Mouse (Mus musculus): ENCODE results near the gene Ulk4. TPM values are rescaled to one million over a fixed set of nuclear protein-coding genes. Genes with fewer than 3 reads are reported as not detected.

Ulk4 gene
- polyA plus RNA-seq, 1 experiment from 2014 or later, result 177 TPM

GRCm38 (mm10) chr9:121117936-121118335 lies 159.1 kb downstream of the Ulk4 start:
- 82% methylated on average over 4 of the region's 4 CpGs for WGBS
- no peak for ATAC-seq
- no peaks in the 10 kb centered on the region for H3K36me3 ChIP-seq (ENCODE audit: poor library complexity, severe bottlenecking)
- H3K9me3 ChIP-seq (replicated peaks), result no peaks in the 10 kb centered on the region
- no peak overlapping the region for H3K9ac ChIP-seq
- no peaks in the 10 kb centered on the region for H3K27me3 ChIP-seq
- H3K4me2 ChIP-seq, result no peak overlapping the region
- H3K4me3 ChIP-seq, result no peak overlapping the region
- H3K4me1 ChIP-seq, result no peaks in the 10 kb centered on the region
- no peak overlapping the region for H3K27ac ChIP-seq

- no peak overlapping the region for H3K27ac ChIP-seq
- 42% methylated on average over 1 of the region's 1 CpGs for WGBS
- H3K4me1 ChIP-seq, result peaks cover 18% of the 10 kb centered on the region
- ATAC-seq, result no peak
- H3K4me2 ChIP-seq, result no peak overlapping the region
- H3K36me3 ChIP-seq (ENCODE audit: poor library complexity, severe bottlenecking), result no peaks in the 10 kb centered on the region
- no peaks in the 10 kb centered on the region for H3K9me3 ChIP-seq (replicated peaks)
- no peaks in the 10 kb centered on the region for H3K27me3 ChIP-seq
- no peak overlapping the region for H3K9ac ChIP-seq
- no peak overlapping the region for H3K4me3 ChIP-seq
Observed at GRCm38 (mm10) chr9:121112131-121112530, 164.9 kb downstream of the Ulk4 start.

GRCm38 (mm10) chr9:121108110-121108509 lies 168.9 kb downstream of the Ulk4 start:
- Histone ChIP-seq H3K4me1 (peaks cover 22% of the 10 kb centered on the region), H3K27me3 (no peaks in the 10 kb centered on the region), H3K9ac (no peak overlapping the region), H3K4me3 (no peak overlapping the region), H3K9me3 (replicated peaks) (no peaks in the 10 kb centered on the region), H3K4me2 (no peak overlapping the region), H3K27ac (peak overlapping the region; percentile 44; the same call in 1 of the 2 replicates), H3K36me3 (ENCODE audit: poor library complexity, severe bottlenecking) (no peaks in the 10 kb centered on the region)
- peak; percentile 87 for ATAC-seq
- 14% methylated on average over 10 of the region's 10 CpGs for WGBS

- no peak overlapping the region for H3K4me3 ChIP-seq
- no peaks in the 10 kb centered on the region for H3K36me3 ChIP-seq (ENCODE audit: poor library complexity, severe bottlenecking)
- peak; percentile 87 for ATAC-seq
- H3K9ac ChIP-seq, result no peak overlapping the region
- 52% methylated on average over 5 of the region's 5 CpGs for WGBS
- H3K4me2 ChIP-seq, result no peak overlapping the region
- H3K4me1 ChIP-seq, result peaks cover 22% of the 10 kb centered on the region
- H3K27ac ChIP-seq, result peak overlapping the region; percentile 44
- H3K27me3 ChIP-seq, result no peaks in the 10 kb centered on the region
- H3K9me3 ChIP-seq (replicated peaks), result no peaks in the 10 kb centered on the region
Observed at GRCm38 (mm10) chr9:121107643-121108042, 169.4 kb downstream of the Ulk4 start.

DNA sequence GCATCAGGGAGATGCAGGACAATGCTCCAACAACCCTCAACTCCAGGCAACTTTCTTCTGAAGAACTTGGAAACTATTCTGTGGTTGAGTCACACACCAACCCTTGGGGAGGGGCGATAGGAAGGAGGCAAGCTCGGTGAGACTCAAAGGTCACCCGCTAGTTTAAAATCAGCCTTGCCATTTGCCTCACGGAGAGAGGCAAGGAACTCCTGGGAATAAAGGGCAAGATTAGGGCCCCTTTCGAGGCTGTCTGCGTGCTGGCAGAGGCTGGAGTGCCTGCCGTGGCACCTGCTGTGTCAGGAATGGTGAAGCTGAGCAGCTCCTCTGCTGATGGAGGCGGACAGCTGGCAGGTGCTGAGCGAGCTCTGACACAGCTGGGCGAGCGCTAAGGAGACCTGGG lies 169.9 kb downstream of the Ulk4 start:
- Histone ChIP-seq H3K27ac (peak overlapping the region; percentile 44; the same call in 1 of the 2 replicates), H3K4me3 (no peak overlapping the region), H3K4me2 (no peak overlapping the region), H3K4me1 (peaks cover 22% of the 10 kb centered on the region), H3K36me3 (ENCODE audit: poor library complexity, severe bottlenecking) (no peaks in the 10 kb centered on the region), H3K27me3 (no peaks in the 10 kb centered on the region), H3K9ac (no peak overlapping the region), H3K9me3 (replicated peaks) (no peaks in the 10 kb centered on the region)
- WGBS, result 24% methylated on average over 11 of the region's 11 CpGs
- peak; percentile 26 for ATAC-seq

DNA sequence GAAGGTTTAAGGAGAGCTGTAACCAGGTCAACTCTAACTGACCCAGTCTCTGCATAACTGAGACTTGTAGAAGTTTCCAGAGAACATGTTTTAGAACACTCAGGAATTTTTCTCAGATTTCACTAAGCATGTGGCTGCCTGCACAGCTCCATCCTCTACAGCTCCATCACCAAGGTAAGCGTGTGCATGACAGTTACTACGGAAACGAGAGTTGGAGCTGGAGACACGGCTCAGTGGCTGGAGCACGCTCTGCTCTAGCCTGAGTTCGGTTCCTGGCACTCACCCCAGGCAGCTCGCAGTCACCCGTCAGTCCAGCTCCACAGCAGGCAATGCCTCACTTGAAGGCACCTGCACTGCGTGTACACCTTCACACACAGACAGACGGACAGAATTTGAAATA lies 175.5 kb downstream of the Ulk4 start:
- Histone ChIP-seq H3K4me2 (no peak overlapping the region), H3K27me3 (no peaks in the 10 kb centered on the region), H3K36me3 (ENCODE audit: poor library complexity, severe bottlenecking) (no peaks in the 10 kb centered on the region), H3K4me1 (peaks cover 15% of the 10 kb centered on the region), H3K27ac (no peak overlapping the region), H3K9ac (no peak overlapping the region), H3K4me3 (no peak overlapping the region), H3K9me3 (replicated peaks) (no peaks in the 10 kb centered on the region)
- no peak for ATAC-seq
- 84% methylated on average over 10 of the region's 10 CpGs for WGBS

DNA sequence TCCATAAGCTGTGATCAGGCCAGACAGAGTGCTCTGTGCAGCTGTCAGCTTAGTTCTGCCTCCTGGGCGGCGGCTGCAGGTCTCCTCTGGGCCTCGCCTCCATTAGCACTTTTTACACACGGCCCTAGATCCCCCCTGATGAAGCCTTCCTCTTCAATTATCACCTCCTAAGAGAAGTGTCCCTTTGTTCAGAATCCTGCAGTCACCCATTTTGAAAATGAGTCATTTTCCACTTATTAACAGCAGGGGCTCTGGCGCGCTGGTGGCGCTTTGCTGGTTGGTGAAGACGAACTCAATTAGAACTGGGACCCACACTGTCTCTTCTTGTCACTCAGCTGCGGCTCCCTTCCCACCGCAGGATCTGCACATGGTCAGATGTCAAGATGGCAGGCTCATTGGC lies 177.5 kb downstream of the Ulk4 start:
- Histone ChIP-seq H3K4me1 (peaks cover 15% of the 10 kb centered on the region), H3K4me2 (no peak overlapping the region), H3K9me3 (replicated peaks) (peaks cover 5% of the 10 kb centered on the region; the same call in 1 of the 2 replicates), H3K9ac (no peak overlapping the region), H3K27ac (peak overlapping the region; percentile 57), H3K27me3 (no peaks in the 10 kb centered on the region), H3K4me3 (no peak overlapping the region), H3K36me3 (ENCODE audit: poor library complexity, severe bottlenecking) (no peaks in the 10 kb centered on the region)
- peak; percentile 65; the same call in 1 of the 2 replicates for ATAC-seq
- 61% methylated on average over 10 of the region's 10 CpGs for WGBS

GRCm38 (mm10) chr9:121093760-121094159 lies 183.2 kb downstream of the Ulk4 start:
- 92% methylated on average over 7 of the region's 7 CpGs for WGBS
- Histone ChIP-seq H3K27ac (no peak overlapping the region), H3K4me3 (no peak overlapping the region), H3K27me3 (no peaks in the 10 kb centered on the region), H3K4me1 (peaks cover 14% of the 10 kb centered on the region), H3K9me3 (replicated peaks) (peaks cover 5% of the 10 kb centered on the region; the same call in 1 of the 2 replicates), H3K4me2 (no peak overlapping the region), H3K9ac (no peak overlapping the region), H3K36me3 (ENCODE audit: poor library complexity, severe bottlenecking) (no peaks in the 10 kb centered on the region)
- ATAC-seq, result no peak

- Histone ChIP-seq H3K9ac (no peak overlapping the region), H3K4me2 (no peak overlapping the region), H3K27me3 (no peaks in the 10 kb centered on the region), H3K9me3 (replicated peaks) (peaks cover 5% of the 10 kb centered on the region; the same call in 1 of the 2 replicates), H3K4me1 (peaks cover 3% of the 10 kb centered on the region; the same call in 1 of the 2 replicates), H3K4me3 (no peak overlapping the region), H3K27ac (no peak overlapping the region), H3K36me3 (ENCODE audit: poor library complexity, severe bottlenecking) (no peaks in the 10 kb centered on the region)
- no peak for ATAC-seq
- WGBS, result 82% methylated on average over 5 of the region's 5 CpGs
Observed at GRCm38 (mm10) chr9:121092568-121092967, 184.4 kb downstream of the Ulk4 start.

DNA sequence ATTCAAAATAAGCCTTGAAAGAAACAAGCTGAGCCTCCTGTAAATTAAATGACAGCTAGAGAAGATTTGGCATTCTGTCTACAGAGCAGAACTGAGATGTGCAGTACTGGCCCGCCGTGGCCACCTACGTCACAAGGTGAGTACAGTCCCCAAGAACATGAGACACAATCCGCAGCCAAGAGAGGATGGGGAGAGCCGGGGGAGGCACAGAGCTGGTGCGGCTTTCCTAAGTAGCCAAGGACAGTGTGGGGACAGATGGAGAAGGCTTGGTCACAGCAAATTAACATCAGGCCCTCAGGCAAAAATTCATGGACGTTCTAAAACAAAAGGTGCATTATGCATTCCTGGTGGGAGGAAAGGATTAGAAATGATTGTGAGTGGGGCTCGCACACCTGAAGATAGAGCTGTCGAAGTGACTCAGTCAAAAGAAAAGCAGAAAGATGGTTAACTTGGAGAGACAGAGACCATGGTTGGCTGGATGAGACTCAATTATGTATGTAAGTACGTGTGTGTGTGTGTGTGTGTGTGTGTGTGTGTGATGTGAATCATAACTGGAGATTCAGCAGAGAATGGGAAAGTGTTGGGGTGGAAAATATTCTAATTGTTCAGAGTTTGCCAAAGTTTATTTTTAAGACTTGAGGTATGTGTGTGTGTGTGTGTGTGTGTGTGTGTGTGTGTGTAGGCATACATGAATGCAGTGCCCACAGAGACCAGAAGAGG lies 185.8 kb downstream of the Ulk4 start:
- WGBS, result 81% methylated on average over 10 of the region's 10 CpGs
- Histone ChIP-seq H3K4me2 (no peak overlapping the region), H3K9ac (no peak overlapping the region), H3K27ac (no peak overlapping the region), H3K27me3 (no peaks in the 10 kb centered on the region), H3K4me3 (no peak overlapping the region), H3K4me1 (0 out of 2 replicates have a peak, but pooled peaks cover 3% of the 10 kb centered on the region), H3K9me3 (replicated peaks) (peaks cover 4% of the 10 kb centered on the region; the same call in 1 of the 2 replicates), H3K36me3 (ENCODE audit: poor library complexity, severe bottlenecking) (no peaks in the 10 kb centered on the region)
- ATAC-seq, result no peak

DNA sequence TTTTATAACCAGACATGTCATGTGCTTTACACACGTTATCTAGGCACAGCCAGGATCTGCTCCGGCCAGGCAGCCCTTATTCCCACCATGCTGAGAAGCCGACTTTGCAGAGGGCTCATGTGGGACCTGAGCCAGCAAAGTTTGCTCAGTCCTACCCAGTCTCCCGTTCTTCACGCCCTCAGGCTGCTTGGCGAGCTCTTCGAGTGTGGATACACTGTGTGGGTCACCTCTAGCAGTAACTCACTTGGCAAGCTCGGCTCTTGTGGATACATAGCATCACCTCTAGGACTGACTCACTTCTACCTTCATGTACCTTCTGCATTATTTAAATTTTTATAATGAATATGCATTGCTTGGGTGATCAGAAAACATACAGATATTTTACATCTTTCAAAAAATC lies 189.3 kb downstream of the Ulk4 start:
- H3K4me3 ChIP-seq, result no peak overlapping the region
- WGBS, result 79% methylated on average over 8 of the region's 8 CpGs
- ATAC-seq, result no peak
- no peaks in the 10 kb centered on the region for H3K27me3 ChIP-seq
- no peaks in the 10 kb centered on the region for H3K36me3 ChIP-seq (ENCODE audit: poor library complexity, severe bottlenecking)
- H3K4me2 ChIP-seq, result no peak overlapping the region
- peaks cover 14% of the 10 kb centered on the region for H3K4me1 ChIP-seq
- H3K9me3 ChIP-seq (replicated peaks), result no peaks in the 10 kb centered on the region
- no peak overlapping the region for H3K9ac ChIP-seq
- H3K27ac ChIP-seq, result no peak overlapping the region

DNA sequence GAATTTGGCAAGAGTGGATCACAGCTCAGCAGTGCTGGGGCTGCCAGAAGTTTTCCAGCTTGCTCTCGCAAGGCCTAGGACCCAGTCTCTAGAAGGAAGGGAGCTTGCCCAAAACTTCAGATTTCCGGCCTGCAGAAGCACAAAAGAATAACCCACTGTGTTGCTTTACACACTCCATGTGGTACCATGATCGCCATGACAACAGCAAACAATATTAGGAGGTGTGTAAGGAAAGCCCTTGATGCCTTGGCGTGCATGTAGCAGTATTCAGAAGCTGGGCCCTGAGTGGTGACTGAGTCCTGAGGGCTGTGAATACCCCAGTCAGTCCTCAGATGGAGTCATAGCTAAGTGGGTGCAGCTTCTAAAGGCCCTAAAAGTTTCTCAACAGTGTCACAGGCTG lies 192.8 kb downstream of the Ulk4 start:
- H3K4me2 ChIP-seq, result no peak overlapping the region
- H3K4me3 ChIP-seq, result no peak overlapping the region
- no peaks in the 10 kb centered on the region for H3K36me3 ChIP-seq (ENCODE audit: poor library complexity, severe bottlenecking)
- 47% methylated on average over 4 of the region's 4 CpGs for WGBS
- no peaks in the 10 kb centered on the region for H3K9me3 ChIP-seq (replicated peaks)
- H3K4me1 ChIP-seq, result peaks cover 22% of the 10 kb centered on the region
- no peak overlapping the region for H3K9ac ChIP-seq
- no peak for ATAC-seq
- no peaks in the 10 kb centered on the region for H3K27me3 ChIP-seq
- no peak overlapping the region for H3K27ac ChIP-seq

GRCm38 (mm10) chr9:121080834-121081233 lies 196.2 kb downstream of the Ulk4 start:
- Histone ChIP-seq H3K4me2 (no peak overlapping the region), H3K9me3 (replicated peaks) (no peaks in the 10 kb centered on the region), H3K27ac (0 out of 2 replicates have a peak overlapping the region, but pooled peaks have one; percentile 25), H3K36me3 (ENCODE audit: poor library complexity, severe bottlenecking) (no peaks in the 10 kb centered on the region), H3K4me1 (peaks cover 29% of the 10 kb centered on the region), H3K9ac (no peak overlapping the region), H3K27me3 (no peaks in the 10 kb centered on the region), H3K4me3 (no peak overlapping the region)
- 85% methylated on average over 3 of the region's 3 CpGs for WGBS
- ATAC-seq, result no peak

Data from forebrain, embryonic 13.5 days (tissue).